Mouse (Mus musculus) left cerebral cortex, adult 8-10 months (tissue): Measurements from ENCODE around the gene Uvrag. TPM values are rescaled to one million over a fixed set of nuclear protein-coding genes. Genes with fewer than 3 reads are reported as not detected.
"Not testable (repeated sequence)": the region's sequence is repeated elsewhere in the genome, so short reads cannot be mapped to it uniquely, and the experiment has no call there.

ENCODE experiments used
- DNase-seq, 2 experiments: peaks; one replicate each; pipeline ENCODE4 v3.0.0; 2022; ENCODE audit warnings: low spot score in 2 of 2
- total RNA-seq, 4 experiments: library from RNA; stranded (reverse); gene quantifications; 2 replicates each; pipeline ENCODE4 v1.2.4; 2022

Uvrag gene
- total RNA-seq, 4 experiments from 2014 or later: 53.5 to 64.9 (median 54.4) TPM

DNA sequence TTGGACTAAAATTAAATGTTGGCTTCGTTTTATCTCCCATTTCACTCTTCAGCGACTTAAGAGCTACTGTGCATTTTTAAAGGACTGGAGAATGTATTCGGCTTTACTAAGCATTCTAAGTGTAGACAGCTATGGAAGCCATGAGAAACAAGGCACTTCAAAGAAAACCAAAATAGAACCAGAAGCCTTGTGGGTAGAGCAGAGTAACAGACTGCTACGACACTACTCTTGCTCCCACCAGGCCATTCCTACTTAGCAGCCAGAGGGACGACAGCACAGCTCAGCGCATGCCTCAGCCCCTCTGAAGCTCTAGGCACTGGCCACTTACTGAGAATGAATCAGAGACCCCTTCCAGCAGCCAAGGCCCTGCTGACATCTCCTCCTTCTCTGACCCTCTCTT is 155.5 kb downstream of the Uvrag start:
- DNase-seq: no peak

DNA sequence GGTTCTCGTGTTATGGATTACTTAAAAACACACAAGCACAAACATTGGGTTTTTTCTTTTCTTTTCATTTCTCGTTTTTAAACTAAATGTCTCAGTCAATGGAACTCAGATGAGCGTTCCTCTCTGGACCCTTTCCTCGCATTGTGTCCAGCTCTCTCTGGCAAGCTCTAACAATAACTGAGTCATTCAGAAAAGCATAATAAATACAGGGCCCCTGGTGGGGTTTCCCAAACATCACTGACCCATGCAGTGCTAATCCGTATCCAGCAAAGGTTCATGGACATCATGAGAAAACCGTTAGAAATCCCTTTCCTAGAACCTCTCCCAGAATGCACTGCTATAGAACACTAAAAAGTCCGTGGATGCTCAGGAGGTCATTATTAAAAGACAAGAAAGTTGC is 156.6 kb downstream of the Uvrag start:
- DNase-seq: no peak

DNA sequence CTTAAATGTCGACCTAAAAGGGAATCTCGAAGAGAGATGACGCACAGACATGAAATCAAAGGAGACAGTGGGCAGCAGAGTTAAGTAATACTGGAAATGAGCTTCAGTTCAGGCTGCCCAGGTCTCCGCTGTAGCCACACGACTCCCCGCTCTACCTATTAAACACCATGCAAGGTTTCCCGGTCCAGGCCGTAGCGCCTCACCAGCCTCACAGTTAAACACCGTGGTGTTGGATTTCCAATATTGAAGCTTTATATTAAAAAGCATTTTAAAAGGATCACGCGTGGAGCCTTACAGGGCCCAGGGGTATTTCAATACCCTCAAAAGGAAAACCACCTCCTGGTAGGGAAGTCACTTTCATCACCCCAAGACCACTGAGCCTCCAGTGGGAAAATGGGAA is 157.9 kb downstream of the Uvrag start:
- no peak for DNase-seq

DNA sequence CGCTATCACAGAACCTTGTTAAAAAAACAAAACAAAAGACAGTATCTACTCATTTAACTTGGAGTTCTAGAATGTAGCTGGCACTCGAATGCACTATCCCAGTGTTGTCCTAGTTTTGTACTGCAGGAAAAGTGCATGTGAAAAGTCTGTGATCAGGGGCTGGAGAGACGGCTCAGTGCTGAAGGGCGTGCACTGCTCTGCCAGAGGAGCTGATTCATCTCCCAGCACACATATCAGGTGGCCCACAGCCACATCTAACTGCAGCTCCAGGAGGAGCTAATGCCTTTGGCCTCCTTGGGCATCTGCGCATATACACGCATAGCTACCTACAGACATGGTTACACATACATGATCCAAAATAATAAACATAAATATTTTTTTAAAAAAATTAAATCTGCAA is 159.5 kb downstream of the Uvrag start:
- DNase-seq: no peak

DNA sequence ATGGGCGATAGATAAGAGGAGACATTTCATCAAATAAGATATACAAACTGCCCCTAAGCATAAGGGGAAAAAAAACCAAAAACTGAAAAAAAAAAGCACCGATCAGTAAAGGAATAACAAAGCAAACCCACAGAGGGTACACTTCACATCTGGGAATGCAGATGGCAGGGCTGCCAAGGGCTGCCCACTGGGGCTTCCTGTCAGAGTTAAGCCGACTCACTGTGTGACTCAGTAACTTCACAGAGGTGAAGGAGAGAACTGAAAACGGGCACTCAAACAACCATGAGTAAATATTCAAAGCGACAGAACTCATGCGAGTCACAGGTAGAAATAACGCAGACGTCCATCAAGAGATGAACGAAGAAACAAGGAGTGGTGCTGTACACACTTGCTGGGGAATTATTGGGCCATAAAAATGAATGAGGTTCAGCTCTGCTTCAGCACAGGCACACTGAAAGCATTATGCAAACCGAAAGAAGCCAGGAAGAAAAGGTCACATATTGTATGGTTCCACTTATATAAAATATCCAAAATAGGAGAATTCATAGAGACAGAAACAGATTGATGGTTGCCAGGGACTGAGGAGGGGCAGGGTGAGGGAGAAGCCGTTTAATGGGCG is 164.0 kb downstream of the Uvrag start:
- DNase-seq: no peak

DNA sequence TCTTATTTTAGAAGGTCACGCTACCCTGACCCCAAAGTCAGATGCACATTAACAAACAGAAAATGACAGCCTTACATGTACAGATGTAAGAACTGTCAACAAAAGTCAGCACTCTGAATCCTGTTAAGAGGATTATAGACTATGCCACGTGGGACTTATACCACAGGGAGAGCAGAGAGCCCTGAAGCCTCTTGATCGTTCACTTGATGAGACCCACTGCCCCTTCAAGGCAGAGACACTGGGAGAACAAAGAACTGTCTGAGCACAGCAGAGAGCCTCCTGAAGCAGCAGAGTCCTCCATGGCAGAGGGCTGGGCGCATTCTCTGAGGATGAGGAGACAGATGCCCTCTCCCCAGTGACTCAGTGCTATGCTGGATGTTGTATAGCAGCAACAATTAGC is 166.4 kb downstream of the Uvrag start:
- no peak for DNase-seq

DNA sequence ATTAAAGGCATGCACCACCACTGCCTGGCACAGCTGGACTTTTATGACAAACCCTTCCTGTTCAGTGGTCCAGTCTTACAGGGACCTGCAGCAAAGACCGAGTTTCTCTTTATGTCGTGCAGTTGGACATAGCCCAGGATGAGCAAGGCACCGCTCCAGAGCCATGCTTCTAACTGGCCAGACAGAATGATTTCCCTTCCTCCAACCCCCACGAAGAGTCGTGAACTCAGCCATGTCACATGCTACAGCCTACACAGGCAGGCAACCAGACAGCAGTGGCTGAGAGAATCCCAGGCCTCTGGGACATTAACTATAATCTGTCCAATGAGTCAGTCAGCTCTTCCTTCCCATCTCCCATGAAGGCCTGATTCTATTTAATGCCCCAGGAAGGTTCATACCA is 170.2 kb downstream of the Uvrag start:
- DNase-seq: no peak

DNA sequence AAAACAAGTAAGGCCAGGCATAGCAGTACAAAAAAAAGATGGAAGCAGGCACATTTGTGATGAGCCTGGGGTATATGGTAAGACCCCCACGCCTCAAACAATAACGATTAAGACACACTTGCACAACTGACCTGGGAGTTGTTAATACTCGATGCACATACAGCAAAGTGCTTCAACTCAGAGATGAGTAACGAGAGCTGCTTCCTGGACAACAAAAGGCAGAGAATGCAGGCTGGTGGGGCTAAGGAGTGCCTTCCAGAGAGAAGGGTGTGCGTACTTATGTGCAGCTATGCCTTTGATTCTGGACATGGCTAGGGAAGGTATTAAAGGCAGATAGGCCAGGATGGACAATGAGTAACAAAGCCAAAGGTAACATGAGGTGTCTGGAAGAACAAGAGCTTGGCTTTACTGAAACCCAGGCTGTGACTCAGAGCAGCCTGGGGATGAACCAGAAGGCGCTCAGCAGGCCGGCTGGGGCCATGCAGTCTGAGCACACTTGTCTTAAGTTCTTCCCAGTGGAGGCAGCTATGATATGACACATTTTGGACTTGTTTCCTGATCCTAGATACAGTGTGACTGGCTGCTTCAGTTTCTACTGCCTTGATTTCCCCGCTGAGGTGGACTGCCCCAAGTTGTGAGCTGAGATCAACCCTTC is 172.1 kb downstream of the Uvrag start:
- no peak for DNase-seq

DNA sequence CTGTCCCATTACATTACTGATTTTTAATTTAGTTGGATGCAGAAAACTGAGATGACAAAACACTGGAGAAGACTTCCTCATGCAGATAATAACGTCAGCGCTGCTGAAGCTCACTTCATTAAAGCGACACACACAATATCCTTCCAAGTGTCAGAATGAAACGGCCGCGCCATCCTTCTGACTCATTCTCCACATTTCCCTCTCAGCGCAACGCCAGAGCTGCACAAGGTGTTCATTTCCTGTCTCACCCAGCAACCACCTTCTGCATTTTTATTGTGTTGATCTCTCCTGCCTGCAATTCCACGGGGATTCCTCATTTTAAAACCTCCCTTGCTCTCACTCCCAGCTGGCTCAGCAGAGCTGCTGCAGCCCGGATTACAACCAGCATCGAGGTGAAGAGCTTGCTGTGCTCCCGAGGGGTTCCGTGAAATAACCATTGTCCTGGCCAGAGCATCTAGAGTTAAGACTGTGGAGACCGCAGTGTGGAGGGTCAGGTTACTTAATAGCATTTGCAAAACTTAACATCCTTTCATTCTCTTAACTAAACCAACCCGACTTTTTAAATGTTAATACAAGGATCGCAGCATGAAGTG is 172.8 kb downstream of the Uvrag start:
- DNase-seq: peak in 1 of 2 experiments; percentile 13

DNA sequence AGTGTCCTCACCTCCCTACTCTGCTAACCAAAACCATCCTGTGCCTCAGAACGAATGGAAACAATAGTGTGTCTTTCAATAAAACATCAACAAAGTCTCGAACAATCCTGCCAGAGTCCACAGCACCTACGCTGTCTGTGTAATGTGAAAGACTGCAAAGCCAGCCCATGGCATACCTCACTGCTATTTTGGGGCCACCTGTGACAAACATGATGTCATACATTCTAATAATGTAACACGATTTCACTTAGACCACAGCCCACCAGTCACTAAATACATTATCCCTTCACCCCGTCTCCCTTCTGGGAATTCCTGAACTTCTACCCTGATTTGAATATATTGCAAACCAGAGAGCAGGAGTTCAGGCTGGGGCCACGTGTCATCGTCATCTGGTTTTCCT is 173.3 kb downstream of the Uvrag start:
- DNase-seq: no peak

DNA sequence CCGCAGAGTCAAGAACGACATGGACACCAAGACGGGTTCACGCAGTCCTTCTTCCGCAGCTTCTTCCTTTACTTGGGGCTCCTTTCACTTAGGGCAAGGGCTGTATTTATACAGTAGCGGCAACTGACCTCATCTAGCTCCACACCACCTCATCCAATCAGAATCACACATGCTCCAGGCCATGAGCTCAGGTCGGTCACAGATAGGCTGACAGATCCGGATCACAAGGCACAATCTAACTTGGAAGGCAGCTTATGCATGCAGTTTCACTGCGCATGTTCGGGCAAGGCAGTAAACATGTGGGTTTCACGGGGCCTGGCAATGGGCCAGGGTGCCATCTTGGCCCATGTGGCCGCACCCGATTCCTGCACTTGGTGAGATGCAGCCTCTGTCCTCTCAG is 177.4 kb downstream of the Uvrag start:
- DNase-seq: not testable (repeated sequence)

DNA sequence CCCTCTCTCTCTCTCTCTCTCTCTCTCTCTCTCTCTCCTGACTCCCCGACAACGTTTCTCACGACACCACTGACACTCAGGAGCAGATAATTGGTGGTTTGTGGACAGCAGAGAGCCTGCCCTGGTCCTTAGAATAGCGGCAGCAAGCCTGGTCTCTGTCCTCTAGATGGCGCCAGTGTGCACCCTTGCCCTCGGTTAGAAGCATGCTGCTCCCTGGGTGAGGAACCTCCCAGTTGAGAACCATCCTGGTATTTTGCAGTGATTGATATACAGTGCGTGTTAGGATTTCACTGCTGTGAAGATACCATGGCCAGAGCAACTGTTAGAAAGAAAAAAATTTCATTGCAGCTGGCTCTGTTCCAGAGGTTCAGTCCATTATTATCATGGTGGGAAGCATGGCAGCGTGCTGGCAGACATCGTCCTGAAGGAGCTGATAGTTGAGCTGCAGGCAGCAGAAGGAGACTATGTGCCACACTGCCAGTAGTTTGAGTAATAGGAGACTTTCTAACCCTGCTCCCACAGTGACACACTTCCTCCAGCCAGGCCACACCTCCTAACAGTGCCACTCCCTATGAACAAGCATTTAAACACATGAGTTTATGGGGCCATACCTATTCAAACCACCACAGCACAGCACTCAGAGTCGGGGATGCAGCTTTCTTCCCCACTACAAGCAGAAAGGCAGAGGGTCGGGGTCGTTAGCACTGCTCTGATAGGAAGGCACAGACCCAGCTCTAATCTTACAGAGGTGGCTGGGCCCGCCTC is 178.2 kb downstream of the Uvrag start:
- DNase-seq: peak in 1 of 2 experiments; percentile 15

DNA sequence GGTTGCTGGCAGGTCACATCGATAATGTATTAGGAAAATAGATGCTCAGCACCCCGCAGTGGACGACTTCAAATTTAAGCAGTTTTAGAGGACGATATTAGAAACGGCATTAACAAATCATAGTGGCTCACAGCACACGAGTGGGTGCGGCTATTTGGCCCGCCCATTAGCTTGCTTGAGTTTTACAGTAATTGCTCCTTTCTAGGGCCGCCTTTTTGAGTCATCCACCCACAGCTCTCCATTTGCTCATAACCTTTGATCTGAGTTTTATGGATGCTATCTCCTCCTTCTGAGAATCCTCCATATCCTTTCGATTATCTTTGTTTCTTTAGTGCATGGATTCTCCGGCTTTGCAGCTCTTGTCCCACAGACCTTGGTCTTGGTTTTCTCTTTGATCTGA is 178.9 kb downstream of the Uvrag start:
- no peak for DNase-seq

DNA sequence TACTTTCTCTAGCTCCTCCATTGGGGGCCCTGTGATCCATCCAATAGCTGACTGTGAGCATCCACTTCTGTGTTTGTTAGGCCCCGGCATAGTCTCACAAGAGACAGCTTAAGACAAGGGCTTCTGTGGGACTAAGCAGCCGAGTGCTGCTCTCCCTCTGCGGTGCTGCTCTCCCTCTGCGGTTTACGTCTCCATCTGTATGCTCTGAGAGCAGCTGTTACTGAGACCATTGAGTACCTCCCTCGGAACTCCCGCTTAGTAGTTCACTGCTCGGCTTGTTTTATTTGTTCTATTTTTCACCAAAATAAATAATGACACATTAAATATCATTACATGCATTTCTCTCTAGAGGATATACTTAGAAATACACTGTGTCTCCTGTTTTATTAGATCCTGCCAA is 180.7 kb downstream of the Uvrag start:
- no peak for DNase-seq

DNA sequence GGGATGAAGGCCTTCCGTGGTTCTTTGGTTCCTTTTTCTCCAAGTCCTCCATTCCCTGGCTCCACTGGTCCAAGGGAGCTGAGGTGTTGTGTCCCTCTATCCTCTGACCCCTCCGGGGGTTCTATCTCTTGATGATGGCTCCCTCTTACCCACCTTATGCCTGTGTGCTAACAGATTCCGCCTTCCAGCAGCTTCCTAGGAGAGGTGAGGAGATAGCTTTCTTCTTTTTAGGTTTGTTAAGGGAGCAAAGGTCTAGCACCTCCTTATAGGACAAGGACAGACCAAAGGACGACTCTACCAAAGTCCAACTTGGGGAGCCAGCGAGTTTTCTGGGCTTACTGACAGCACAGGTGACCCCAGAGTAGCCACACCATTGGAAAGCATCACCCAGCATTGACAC is 181.7 kb downstream of the Uvrag start:
- no peak for DNase-seq

DNA sequence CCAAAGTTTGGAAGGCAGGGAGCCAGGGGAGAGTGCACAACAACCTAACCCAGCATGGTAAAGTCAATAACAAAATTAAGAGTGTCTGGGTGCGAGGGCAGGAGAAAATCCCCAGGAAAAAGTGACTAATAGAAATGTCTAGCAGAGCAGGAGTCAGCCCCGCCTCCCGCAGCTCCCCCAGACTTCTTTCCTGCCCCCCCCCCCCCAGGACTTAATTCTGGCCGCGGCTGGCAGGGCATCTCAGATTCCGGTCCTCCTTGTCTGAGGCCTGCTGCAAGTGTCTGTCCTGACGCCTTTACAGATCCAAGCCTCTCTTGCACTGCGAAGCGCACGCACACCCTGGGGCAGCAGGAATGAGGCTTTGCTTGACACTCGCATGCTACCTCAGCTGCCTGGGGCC is 182.8 kb downstream of the Uvrag start:
- DNase-seq: no peak

DNA sequence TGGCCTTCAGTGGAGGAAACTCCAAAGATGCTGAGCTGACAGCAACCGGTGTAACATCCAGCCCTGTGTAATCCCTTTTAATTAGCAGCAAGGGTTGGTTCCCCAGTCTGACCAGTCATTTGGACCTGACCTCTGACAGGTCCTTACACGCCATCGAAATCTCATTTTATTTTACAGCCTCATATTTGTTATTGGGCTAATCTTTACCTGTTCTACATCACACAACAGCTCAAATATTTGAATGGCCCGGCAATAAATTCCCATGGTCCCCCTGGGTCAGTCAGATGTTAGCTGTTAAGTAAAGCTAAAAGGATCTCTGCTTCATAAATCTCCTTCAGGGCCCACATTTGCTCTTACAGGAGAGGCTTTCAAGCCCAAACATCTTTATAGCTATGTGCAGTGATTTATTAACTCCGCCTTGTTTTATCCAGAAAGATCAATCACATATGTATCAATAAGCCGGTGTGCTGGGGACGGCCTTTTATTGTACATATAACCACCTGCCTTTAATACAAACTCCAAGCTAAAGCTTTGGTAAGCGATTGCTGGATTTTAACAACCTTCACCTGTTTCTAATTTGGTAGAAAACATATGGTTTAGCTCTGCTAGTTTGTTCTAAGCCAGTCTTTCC is 183.7 kb downstream of the Uvrag start:
- DNase-seq: no peak

DNA sequence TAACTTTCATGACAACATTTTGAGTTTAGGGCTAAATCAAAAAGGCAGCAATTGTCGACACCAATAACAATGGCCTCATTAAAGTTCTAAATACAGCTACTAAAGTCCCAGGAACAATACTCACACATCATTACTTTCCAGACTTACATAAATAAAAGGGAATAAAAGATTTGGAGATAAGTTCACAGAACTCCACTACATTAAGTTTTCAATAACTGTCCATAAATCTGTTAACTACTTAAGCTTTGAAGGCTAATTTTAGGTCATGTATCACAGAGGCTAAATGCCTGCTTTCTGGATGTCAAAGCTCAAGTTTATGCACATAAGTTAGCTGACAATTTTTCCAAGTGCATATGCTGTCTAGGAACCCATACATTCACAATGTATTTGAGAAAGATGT is 184.3 kb downstream of the Uvrag start:
- DNase-seq: no peak

DNA sequence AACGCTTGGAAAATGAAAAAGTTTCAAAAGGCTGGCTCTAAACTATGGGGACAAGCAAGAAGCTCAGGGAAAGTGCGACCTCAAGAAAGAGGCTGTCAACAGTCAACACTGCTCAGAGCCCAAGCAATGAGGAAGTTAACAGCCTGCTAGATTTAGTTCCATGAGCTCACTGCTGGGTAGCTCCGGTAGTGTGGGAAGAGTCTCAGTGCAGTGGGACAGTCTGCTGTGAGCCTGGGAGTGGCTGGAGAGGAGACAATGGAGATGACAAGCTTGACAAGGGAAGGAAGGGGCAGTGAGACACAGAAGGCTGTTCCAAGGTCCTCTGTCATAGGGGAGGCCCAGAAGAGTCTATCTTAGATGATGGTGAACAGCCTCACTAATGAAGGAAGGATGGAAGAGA is 187.3 kb downstream of the Uvrag start:
- DNase-seq: no peak

DNA sequence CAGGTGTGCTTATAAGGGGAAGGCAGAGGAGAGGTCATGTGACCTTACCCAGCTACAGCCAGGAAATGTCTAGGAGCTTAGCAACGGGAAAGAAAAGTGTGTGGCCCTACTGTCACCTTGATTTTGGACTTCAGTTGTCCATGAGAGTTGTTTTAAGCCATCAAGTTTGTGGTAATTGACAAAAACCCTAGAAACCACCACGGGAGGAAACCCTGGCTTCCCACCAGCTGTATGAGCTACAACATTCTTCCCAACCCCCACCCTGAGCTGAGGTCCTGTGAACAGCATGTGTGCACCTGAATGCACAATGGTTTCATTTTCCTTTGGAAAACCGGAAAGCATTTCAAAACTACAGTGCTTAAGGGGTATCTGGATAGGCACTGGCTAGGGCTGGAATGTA is 196.0 kb downstream of the Uvrag start:
- no peak for DNase-seq

DNA sequence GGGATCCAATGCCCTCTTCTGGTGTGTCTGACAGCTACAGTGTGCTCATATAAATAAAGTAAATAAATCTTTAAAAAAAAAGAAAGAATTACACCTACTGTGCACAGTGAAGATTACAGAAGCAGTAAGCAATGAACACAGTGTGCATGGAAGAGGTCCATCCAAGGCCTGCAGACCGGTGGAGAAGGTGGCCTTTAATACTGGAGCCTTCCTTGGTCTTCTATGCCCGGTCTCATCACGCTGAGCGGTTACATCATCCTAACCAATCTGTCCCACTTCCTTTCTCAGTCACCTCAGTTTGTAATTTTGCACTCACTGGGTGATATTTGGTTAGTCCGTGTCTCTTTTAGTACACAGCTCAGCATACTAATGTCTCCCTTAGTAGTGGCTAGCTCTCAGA is 197.3 kb downstream of the Uvrag start:
- DNase-seq: no peak

DNA sequence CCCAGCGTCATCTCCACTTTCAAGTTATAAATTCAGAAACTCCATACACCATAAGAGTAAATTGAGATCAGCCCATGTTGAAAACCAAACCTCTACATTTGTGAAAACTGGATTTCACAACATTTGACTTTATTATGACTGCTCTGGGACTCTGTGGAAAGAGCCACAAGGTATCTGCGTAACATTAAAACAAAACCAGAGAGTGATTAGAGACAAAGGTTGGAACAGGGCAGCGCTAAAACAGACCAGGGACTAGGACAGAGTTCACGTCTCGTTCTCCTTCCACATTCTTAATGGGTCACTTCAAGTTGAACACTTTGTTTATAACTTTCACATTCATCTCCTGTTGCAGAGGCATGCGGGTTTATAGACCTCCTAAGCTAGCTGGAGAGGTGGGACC is 198.2 kb downstream of the Uvrag start:
- DNase-seq: no peak
